Mouse (Mus musculus) bone marrow, adult 2 months (tissue): ENCODE results near the gene Ggt7.

Source experiments
- CTCF ChIP-seq: fragments of 200-500 bp; IDR thresholded peaks from 2 replicates; pipeline ENCODE4 v1.5.1; 2011; ENCODE audit warnings: low read length, control low read depth; ENCODE audit not compliant: control insufficient read depth, insufficient read depth
- POLR2A ChIP-seq: fragments of 200-500 bp; IDR thresholded peaks from 2 replicates; pipeline ENCODE4 v1.6.1; 2011; ENCODE audit warnings: low read depth, mild to moderate bottlenecking, control low read depth, low read length, borderline replicate concordance; ENCODE audit not compliant: control insufficient read depth

DNA sequence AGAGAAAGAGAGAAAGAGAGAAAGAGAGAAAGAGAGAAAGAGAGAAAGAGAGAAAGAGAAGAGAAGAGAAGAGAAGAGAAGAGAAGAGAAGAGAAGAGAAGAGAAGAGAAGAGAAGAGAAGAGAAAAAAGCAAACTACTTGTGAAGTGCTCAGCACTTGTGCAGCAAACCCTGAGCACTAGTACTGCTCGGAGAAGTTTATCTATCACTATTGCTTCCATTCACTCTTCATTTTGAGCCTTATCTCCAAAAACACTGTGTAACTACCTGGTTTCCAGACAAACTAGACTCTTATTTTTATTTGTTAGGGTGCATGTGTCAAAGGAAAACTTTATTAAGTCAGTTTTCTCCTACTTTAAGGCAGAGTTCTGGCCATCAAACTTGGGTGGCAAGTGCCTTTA lies 51.2 kb downstream of the Ggt7 start:
- TF ChIP-seq CTCF = no peak
- no peak for TF ChIP-seq POLR2A
